Mouse (Mus musculus) embryonic facial prominence, embryonic 10.5 days (tissue): ENCODE results near the gene Plbd2. TPM values are rescaled to one million over a fixed set of nuclear protein-coding genes. Genes with fewer than 3 reads are reported as not detected.
A peak's percentile ranks its signal among the peaks of the same experiment; 100 is the strongest.

Experiments used
- DNase-seq: peaks from one replicate; pipeline ENCODE4 v3.0.0-alpha.2; 2017; ENCODE audit warnings: low spot score
- H3K27ac ChIP-seq: fragments of 300-500 bp; sonication (generic); replicated peaks from 2 replicates; pipeline ENCODE4 v1.5.1; 2016; ENCODE audit warnings: mild to moderate bottlenecking
- H3K27me3 ChIP-seq: fragments of 300-500 bp; sonication (generic); replicated peaks from 2 replicates; pipeline ENCODE4 v1.6.1; 2016; ENCODE audit warnings: low read depth, mild to moderate bottlenecking; ENCODE audit not compliant: poor library complexity, severe bottlenecking
- H3K36me3 ChIP-seq: fragments of 300-500 bp; sonication (generic); replicated peaks from 2 replicates; pipeline ENCODE4 v1.6.1; 2016; ENCODE audit warnings: mild to moderate bottlenecking, moderate library complexity
- H3K4me1 ChIP-seq: fragments of 300-500 bp; sonication (generic); 2 replicates; pipeline ENCODE4 v1.6.1; 2016
- H3K4me3 ChIP-seq: fragments of 300-500 bp; sonication (generic); 2 replicates; pipeline ENCODE4 v1.5.1; 2016; ENCODE audit warnings: mild to moderate bottlenecking, moderate library complexity
- H3K9me3 ChIP-seq: fragments of 300-500 bp; sonication (generic); 2 replicates; pipeline ENCODE4 v1.6.1; 2016; ENCODE audit warnings: mild to moderate bottlenecking
- WGBS: fragments of 180-500 bp; shearing (Covaris S2); methylation state at CpG from one replicate; pipeline ENCODE4 v1.1.7; 2016; 5-methylcytosine and 5-hydroxymethylcytosine counted together
- polyA plus RNA-seq: library from polyadenylated mRNA; unstranded; fragments of >200 nt; fragmentation: Nextera tagmentation; extraction: Ambion mirVana; gene quantifications from 2 replicates; pipeline ENCODE4 v1.2.1, GENCODE M21; 2016

Gene Plbd2
- polyA plus RNA-seq, 1 experiment from 2014 or later = 35.5 TPM

DNA sequence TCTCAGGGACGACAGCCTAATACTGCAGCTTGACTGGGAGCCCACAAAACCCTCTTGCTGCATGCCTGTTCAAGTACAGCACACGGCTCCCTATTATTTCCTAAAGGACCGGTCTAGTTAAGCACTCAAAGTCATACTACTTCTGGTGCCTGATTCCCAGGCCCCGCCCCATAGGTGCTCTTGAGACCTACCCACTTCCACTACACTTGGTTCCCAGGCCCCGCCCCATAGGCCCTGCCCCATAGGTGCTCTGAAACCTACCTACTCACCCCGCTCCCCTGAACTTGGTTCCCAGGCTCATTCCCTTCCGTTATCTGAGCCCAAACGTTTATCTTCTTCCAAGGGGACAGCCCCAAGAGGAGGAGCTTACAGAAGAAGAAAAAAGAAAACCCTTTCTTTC is 15.6 kb downstream of the Plbd2 start:
- Histone ChIP-seq H3K9me3 (no peaks in the 10 kb centered on the region), H3K4me1 (peaks cover 3% of the 10 kb centered on the region; the same call in 1 of the 2 replicates), H3K27me3 (no peaks in the 10 kb centered on the region), H3K27ac (no peak overlapping the region), H3K36me3 (peaks cover 81% of the 10 kb centered on the region), H3K4me3 (no peak overlapping the region)
- 85% methylated on average over 8 of the region's 8 CpGs for WGBS
- DNase-seq = no peak

DNA sequence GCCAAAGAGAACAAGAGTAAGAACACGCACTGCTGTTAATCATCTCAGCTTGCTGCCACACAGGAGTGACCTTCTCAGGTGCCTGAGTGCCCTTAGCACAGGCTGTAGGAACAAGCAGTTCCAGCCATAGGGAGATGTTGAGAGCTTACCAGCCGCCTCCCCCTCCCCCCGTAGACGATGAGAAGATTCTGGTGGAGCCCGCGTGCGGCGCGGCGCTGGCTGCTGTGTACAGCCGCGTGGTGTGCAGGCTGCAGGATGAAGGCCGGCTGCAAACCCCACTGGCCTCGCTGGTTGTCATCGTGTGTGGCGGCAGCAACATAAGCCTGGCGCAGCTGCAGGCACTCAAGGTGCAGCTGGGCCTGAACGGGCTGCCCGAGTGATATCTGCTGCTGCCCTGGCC is 20.0 kb downstream of the Plbd2 start:
- Histone ChIP-seq H3K4me3 (no peak overlapping the region), H3K36me3 (peaks cover 52% of the 10 kb centered on the region), H3K27ac (no peak overlapping the region), H3K4me1 (peaks cover 4% of the 10 kb centered on the region), H3K27me3 (no peaks in the 10 kb centered on the region), H3K9me3 (no peaks in the 10 kb centered on the region)
- WGBS = 90% methylated on average over 19 of the region's 19 CpGs
- no peak for DNase-seq

DNA sequence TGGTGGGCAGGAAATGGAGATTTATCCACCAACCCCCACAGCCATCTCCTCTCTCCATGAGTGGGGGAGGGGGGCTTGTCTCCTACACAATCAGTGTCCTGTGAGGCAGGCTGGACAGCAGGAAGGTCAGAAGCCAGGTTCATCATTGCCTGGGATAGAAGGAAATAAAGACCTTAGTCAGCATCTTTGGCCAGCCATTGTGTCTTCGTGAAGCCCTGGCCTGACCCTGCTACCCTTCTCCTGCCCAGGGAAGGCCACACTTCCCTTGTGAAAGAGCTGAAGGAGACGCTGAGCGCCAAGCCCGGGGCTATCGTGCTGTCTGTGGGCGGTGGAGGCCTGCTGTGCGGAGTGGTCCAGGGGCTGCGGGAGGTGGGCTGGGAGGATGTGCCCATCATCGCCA is 22.2 kb downstream of the Plbd2 start:
- WGBS = 62% methylated on average over 9 of the region's 9 CpGs
- H3K4me3 ChIP-seq = no peak overlapping the region
- peaks cover 8% of the 10 kb centered on the region for H3K4me1 ChIP-seq
- peaks cover 30% of the 10 kb centered on the region for H3K36me3 ChIP-seq
- peaks cover 14% of the 10 kb centered on the region for H3K27me3 ChIP-seq
- H3K9me3 ChIP-seq = no peaks in the 10 kb centered on the region
- no peak for DNase-seq
- no peak overlapping the region for H3K27ac ChIP-seq

DNA sequence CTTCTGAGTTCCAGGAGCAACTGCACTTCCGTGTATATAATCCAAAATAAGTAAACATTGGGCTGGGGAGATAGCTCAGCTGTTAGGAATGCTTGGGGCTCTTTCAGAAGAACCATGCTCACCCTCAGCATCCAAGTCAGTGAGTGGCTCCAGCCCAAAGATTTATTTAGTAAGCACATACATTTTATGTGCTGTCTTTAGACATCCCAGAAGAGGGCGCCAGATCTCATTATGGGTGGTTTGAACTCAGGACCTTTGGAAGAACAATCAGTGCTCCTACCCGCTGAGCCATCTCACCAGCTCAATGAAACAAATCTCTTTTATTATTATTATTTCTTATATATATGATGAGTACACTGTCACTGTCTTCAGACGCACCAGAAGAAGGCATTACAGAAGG is 23.9 kb downstream of the Plbd2 start:
- Histone ChIP-seq H3K4me1 (peaks cover 12% of the 10 kb centered on the region), H3K27me3 (peaks cover 16% of the 10 kb centered on the region), H3K4me3 (no peak overlapping the region), H3K9me3 (no peaks in the 10 kb centered on the region), H3K27ac (no peak overlapping the region), H3K36me3 (peaks cover 13% of the 10 kb centered on the region)
- no peak for DNase-seq
- WGBS = 67% methylated on average over 4 of the region's 4 CpGs

DNA sequence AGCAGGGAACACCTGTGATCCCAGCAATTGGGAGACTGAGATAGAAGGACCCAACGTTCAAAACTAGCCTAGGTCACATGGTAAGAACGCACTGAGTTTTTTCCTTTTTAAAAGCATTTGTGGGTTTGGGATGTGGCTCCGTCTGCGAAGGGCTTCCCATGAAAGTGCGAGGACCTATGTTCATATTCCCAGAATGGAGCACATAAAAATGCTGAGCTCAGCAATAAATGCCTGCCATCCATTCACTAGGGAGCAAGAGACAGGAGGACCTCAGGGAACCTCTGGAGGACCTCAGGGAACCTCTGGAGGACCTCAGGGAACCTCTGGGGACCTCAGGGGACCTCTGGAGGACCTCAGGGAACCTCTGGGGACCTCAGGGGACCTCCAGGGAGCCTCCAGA is 25.4 kb downstream of the Plbd2 start:
- 91% methylated on average over 5 of the region's 5 CpGs for WGBS

DNA sequence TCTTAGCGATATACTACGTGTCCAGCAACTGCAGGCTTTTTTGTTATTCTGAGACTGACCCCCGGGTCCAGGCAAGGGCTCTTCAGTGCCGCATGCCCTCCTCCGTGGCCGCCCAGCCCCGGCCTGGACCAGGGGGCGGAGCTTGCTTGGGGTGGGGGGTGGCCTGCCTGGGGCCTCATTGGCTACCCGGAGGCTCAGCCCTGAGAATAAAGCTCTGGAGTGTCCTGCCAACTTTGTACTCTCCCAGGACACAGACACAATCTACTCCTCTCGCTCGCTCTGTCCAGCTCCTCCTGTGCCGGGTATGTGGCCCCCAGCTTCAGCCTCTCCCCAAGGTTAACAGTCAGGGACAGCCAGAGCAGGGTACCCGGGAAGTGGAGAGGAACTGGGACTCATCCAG is 27.1 kb downstream of the Plbd2 start, which contains the start of gene Sds:
Gene Sds (plus strand): TSS at position 231 of the 400 bp plus-strand sequence.
- Histone ChIP-seq H3K27me3 (peaks cover 16% of the 10 kb centered on the region), H3K4me3 (no peak within 1 kb of the TSS), H3K27ac (no peak within 1 kb of the TSS)

More for the DNA sequence above, 25.4 kb downstream of the Plbd2 start:
- Histone ChIP-seq H3K4me1 (peaks cover 12% of the 10 kb centered on the region), H3K9me3 (no peaks in the 10 kb centered on the region), H3K36me3 (no peaks in the 10 kb centered on the region), H3K27me3 (peaks cover 16% of the 10 kb centered on the region), H3K27ac (no peak overlapping the region), H3K4me3 (no peak overlapping the region)
- no peak for DNase-seq

DNA sequence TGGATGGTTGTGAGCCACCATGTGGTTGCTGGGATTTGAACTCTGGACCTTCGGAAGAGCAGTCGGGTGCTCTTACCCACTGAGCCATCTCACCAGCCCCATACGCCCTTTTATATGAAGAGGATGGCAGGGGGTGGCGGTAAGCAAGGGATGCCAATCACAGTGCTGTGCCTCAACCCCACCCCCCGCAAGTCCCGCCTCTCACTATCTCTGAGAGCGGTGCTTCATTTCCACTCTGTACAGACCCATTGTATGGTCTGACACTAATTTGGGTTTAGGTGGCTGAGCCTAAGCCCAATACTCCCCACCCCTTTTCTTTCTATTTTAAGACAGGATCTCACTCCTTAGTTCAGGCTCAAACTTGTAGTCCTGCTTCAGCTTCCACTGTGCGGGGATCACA is 27.6 kb downstream of the Plbd2 start:
- Histone ChIP-seq H3K27ac (no peak overlapping the region), H3K4me1 (peaks cover 8% of the 10 kb centered on the region), H3K36me3 (no peaks in the 10 kb centered on the region), H3K4me3 (no peak overlapping the region), H3K27me3 (peaks cover 16% of the 10 kb centered on the region), H3K9me3 (no peaks in the 10 kb centered on the region)
- 52% methylated on average over 8 of the region's 8 CpGs for WGBS
- DNase-seq = no peak

More for the DNA sequence above, 27.1 kb downstream of the Plbd2 start, which contains the start of gene Sds:
- no peaks in the 10 kb centered on the region for H3K36me3 ChIP-seq
- 14% methylated on average over 13 of the region's 13 CpGs for WGBS
- H3K4me1 ChIP-seq = peaks cover 11% of the 10 kb centered on the region
- no peaks in the 10 kb centered on the region for H3K9me3 ChIP-seq
- no peak for DNase-seq

DNA sequence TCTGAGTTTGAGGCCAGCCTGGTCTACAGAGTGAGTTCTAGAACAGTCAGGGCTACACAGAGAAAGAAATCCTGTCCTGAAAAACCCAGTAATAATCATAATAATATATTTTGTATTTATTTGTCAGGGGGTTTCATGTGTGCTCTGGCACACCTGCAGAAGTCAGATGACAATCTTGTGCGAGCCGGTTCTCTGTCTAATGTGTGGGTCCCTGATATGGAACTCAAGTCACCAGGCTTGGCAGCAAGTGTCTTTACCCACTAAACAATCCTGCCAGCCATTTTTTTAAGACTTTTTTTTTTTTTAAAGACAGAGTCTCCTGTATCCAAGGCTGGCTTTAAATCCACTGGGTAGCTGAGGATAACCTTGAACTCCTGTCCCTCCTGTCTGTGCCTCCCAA is 30.1 kb downstream of the Plbd2 start:
- Histone ChIP-seq H3K4me1 (peaks cover 8% of the 10 kb centered on the region), H3K36me3 (no peaks in the 10 kb centered on the region), H3K27ac (no peak overlapping the region), H3K27me3 (peaks cover 16% of the 10 kb centered on the region), H3K4me3 (no peak overlapping the region), H3K9me3 (no peaks in the 10 kb centered on the region)
- WGBS = 92% methylated on average over 2 of the region's 2 CpGs
- DNase-seq = no peak

DNA sequence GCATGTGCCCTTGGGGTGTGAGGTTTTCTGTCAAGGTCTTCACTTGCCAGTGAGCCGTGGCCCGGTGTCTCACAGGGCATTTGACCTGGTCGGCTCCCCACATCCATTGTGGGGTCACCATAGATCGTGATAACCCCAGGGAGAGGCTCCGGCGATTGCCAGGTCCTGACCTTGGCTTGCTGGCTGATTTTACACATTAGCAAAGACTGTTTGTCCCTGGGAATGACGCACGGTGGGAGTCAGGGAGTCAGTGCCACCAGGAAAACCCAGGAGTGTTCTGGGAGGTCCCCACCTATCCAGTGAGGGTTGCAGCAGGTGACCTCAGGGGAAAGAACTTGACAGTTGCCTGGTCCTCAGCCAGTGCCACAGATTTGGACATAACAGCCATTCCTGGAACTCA is 30.7 kb downstream of the Plbd2 start, which contains the start of gene Sdsl:
Gene Sdsl (minus strand): TSS at position 41 of the 400 bp plus-strand sequence.
- H3K27ac ChIP-seq = no peak within 1 kb of the TSS
- H3K4me3 ChIP-seq = no peak within 1 kb of the TSS
- H3K27me3 ChIP-seq = peaks cover 16% of the 10 kb centered on the region
- H3K9me3 ChIP-seq = no peaks in the 10 kb centered on the region
- whole genome bisulfite sequencing = 77% methylated on average over 8 of the region's 8 CpGs
- H3K36me3 ChIP-seq = no peaks in the 10 kb centered on the region
- peaks cover 8% of the 10 kb centered on the region for H3K4me1 ChIP-seq
- no peak for DNase-seq

DNA sequence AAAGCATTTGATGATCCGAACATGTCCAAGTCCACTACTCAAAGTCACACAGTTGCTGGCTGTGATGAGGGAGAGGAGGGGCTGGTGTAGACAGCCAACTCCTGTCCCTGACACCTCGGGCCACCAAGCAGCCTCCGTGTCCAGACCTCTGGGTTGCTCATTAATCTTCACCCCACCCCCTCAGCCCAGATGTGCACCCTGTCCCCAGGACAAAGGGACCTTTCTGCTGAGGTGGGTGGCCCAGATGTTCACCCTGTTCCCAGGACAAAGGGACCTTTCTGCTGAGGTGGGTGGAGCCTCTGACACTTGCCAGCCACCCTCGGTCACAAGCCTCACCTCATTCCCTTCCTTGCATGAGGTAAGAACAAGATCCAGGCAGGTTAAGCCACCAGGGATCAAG is 31.9 kb downstream of the Plbd2 start:
- no peak for DNase-seq
- Histone ChIP-seq H3K36me3 (no peaks in the 10 kb centered on the region), H3K27me3 (peaks cover 4% of the 10 kb centered on the region), H3K9me3 (no peaks in the 10 kb centered on the region), H3K4me3 (no peak overlapping the region), H3K27ac (no peak overlapping the region), H3K4me1 (peaks cover 15% of the 10 kb centered on the region)
- 54% methylated on average over 4 of the region's 4 CpGs for WGBS

DNA sequence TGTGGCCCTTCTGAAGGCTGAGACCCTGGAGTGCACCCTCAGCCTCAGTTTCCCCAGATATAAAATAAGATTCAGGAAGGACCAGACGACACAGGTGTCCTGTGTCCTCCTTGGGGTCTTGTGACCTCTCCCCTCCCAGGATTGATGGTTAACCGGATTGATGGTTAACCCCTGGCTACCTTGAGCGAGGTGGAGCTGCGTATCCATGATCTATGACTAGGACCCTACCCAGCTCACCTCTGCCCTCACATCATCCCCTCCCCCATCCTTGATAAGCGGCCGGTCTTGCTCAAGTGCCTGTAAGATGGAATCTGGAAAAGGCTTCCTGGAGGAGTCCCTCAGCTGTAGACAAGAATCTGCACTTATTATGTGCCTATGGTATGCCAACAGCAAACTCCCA is 34.6 kb downstream of the Plbd2 start:
- no peaks in the 10 kb centered on the region; the same call in 1 of the 2 replicates for H3K27me3 ChIP-seq
- 90% methylated on average over 6 of the region's 6 CpGs for whole genome bisulfite sequencing
- DNase-seq = no peak
- peaks cover 7% of the 10 kb centered on the region for H3K4me1 ChIP-seq
- no peak overlapping the region for H3K4me3 ChIP-seq
- no peaks in the 10 kb centered on the region for H3K9me3 ChIP-seq
- H3K27ac ChIP-seq = no peak overlapping the region
- no peaks in the 10 kb centered on the region for H3K36me3 ChIP-seq

DNA sequence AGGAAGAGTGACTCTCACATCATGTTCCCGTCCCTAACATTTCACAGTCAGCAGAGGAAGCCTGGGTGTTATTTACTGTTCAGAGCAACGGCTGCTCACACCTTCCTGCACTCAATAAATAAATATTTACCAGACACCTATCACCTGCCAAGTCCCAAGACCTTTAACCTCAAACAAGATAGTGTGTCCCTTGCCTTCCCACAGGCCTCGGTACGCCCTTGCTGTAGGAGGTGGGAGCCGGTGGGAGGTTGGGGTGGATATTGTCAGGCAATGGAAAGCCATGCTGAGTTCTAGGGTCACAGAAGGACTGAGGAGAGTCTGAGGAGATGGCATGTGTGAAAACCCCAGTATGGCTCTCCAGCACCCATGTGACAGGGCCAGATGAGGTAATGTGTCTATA is 35.1 kb downstream of the Plbd2 start:
- Histone ChIP-seq H3K4me1 (peaks cover 7% of the 10 kb centered on the region), H3K27me3 (no peaks in the 10 kb centered on the region; the same call in 1 of the 2 replicates), H3K36me3 (no peaks in the 10 kb centered on the region), H3K27ac (no peak overlapping the region), H3K9me3 (no peaks in the 10 kb centered on the region), H3K4me3 (no peak overlapping the region)
- 88% methylated on average over 5 of the region's 5 CpGs for WGBS
- no peak for DNase-seq

DNA sequence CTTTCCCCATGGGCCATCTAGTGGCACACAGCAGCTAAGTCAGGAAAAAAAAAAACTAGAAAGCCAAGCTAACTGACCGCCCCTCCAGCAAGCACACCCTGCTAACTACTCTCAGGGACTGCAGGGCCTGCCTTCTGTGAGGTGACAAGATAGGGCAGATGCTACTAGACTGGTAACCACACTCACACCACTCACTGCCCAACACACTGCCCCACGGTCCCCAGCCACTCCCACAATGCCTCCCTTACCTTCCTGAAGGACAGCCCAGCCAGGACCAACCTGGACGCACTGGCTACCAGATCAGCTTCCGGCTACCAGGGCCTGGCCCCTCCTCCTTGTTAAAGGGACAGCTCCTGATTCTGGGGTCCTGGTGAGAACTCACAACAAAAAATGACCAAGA is 36.4 kb downstream of the Plbd2 start:
- Histone ChIP-seq H3K4me3 (peak overlapping the region; percentile 46), H3K27ac (peak overlapping the region; percentile 19), H3K27me3 (peaks cover 13% of the 10 kb centered on the region), H3K36me3 (no peaks in the 10 kb centered on the region), H3K4me1 (peaks cover 11% of the 10 kb centered on the region), H3K9me3 (no peaks in the 10 kb centered on the region)
- DNase-seq = peak; percentile 38
- 6% methylated on average over 4 of the region's 4 CpGs for WGBS
